Mouse (Mus musculus): ENCODE measurements around the gene Boll. TPM values are rescaled to one million over a fixed set of nuclear protein-coding genes. Genes with fewer than 3 reads are reported as not detected.
A peak's percentile ranks its signal among the peaks of the same experiment; 100 is the strongest.

The Boll gene
- polyA plus RNA-seq, 1 experiment from 2014 or later, result 0.55 TPM

- peak; percentile 99 for ATAC-seq
- under 1% methylated on average over 82 of the region's 82 CpGs for WGBS
- Histone ChIP-seq H3K9ac (replicated peaks) (peak within 1 kb of the TSS; percentile 89), H3K4me1 (replicated peaks) (peaks cover 43% of the 10 kb centered on the region), H3K4me2 (replicated peaks) (peak within 1 kb of the TSS; percentile 87), H3K4me3 (replicated peaks) (peak within 1 kb of the TSS; percentile 86), H3K27ac (peak within 1 kb of the TSS; percentile 85), H3K9me3 (no peaks in the 10 kb centered on the region), H3K36me3 (no peaks in the 10 kb centered on the region), H3K27me3 (no peaks in the 10 kb centered on the region)
Measured at GRCm38 (mm10) chr1:55236890-55237642, 126.2 kb downstream of the Boll start, which contains the start of gene Mars2. TSS of gene Mars2 (plus strand) at chr1:55237177.

- 40% methylated on average over 5 of the region's 5 CpGs for WGBS
- H3K4me1 ChIP-seq (replicated peaks), result peaks cover 37% of the 10 kb centered on the region
- peak overlapping the region; percentile 86 for H3K4me3 ChIP-seq (replicated peaks)
- H3K4me2 ChIP-seq (replicated peaks), result peak overlapping the region; percentile 87
- H3K27ac ChIP-seq, result no peak overlapping the region
- H3K9ac ChIP-seq (replicated peaks), result peak overlapping the region; percentile 39; the same call in 1 of the 2 replicates
- H3K27me3 ChIP-seq, result no peaks in the 10 kb centered on the region
- H3K9me3 ChIP-seq, result no peaks in the 10 kb centered on the region
- no peak for ATAC-seq
- H3K36me3 ChIP-seq, result no peaks in the 10 kb centered on the region
Measured at GRCm38 (mm10) chr1:55236487-55236886, 126.8 kb downstream of the Boll start.

- Histone ChIP-seq H3K4me2 (replicated peaks) (no peak overlapping the region), H3K9ac (replicated peaks) (no peak overlapping the region), H3K9me3 (no peaks in the 10 kb centered on the region), H3K27ac (no peak overlapping the region), H3K4me1 (replicated peaks) (peaks cover 22% of the 10 kb centered on the region), H3K4me3 (replicated peaks) (no peak overlapping the region), H3K27me3 (no peaks in the 10 kb centered on the region), H3K36me3 (no peaks in the 10 kb centered on the region)
- WGBS, result 58% methylated on average over 16 of the region's 16 CpGs
- no peak for ATAC-seq
Measured at GRCm38 (mm10) chr1:55234910-55235520, 128.3 kb downstream of the Boll start.

- H3K9ac ChIP-seq (replicated peaks), result no peak overlapping the region
- peaks cover 12% of the 10 kb centered on the region for H3K4me1 ChIP-seq (replicated peaks)
- no peak overlapping the region for H3K27ac ChIP-seq
- ATAC-seq, result no peak
- H3K4me2 ChIP-seq (replicated peaks), result no peak overlapping the region
- H3K27me3 ChIP-seq, result 0 out of 2 replicates have a peak, but pooled peaks cover 2% of the 10 kb centered on the region
- no peak overlapping the region for H3K4me3 ChIP-seq (replicated peaks)
- 87% methylated on average over 8 of the region's 8 CpGs for WGBS
- no peaks in the 10 kb centered on the region for H3K36me3 ChIP-seq
- no peaks in the 10 kb centered on the region for H3K9me3 ChIP-seq
Measured at GRCm38 (mm10) chr1:55228256-55228884, 134.9 kb downstream of the Boll start.

GRCm38 (mm10) chr1:55227376-55227775 is 135.9 kb downstream of the Boll start:
- Histone ChIP-seq H3K27me3 (0 out of 2 replicates have a peak, but pooled peaks cover 2% of the 10 kb centered on the region), H3K4me2 (replicated peaks) (no peak overlapping the region), H3K4me3 (replicated peaks) (no peak overlapping the region), H3K36me3 (no peaks in the 10 kb centered on the region), H3K9me3 (no peaks in the 10 kb centered on the region), H3K4me1 (replicated peaks) (peaks cover 12% of the 10 kb centered on the region), H3K9ac (replicated peaks) (no peak overlapping the region), H3K27ac (no peak overlapping the region)
- ATAC-seq, result no peak
- 50% methylated on average over 1 of the region's 1 CpGs for WGBS

- no peaks in the 10 kb centered on the region for H3K9me3 ChIP-seq
- WGBS, result under 1% methylated on average over 26 of the region's 26 CpGs
- no peaks in the 10 kb centered on the region for H3K36me3 ChIP-seq
- H3K4me3 ChIP-seq (replicated peaks), result peak within 1 kb of the TSS; percentile 43
- H3K4me1 ChIP-seq (replicated peaks), result peaks cover 12% of the 10 kb centered on the region
- peak within 1 kb of the TSS; percentile 57 for H3K9ac ChIP-seq (replicated peaks)
- ATAC-seq, result peak; percentile 35; the same call in 1 of the 2 replicates
- 0 out of 2 replicates have a peak, but pooled peaks cover 2% of the 10 kb centered on the region for H3K27me3 ChIP-seq
- H3K27ac ChIP-seq, result no peak within 1 kb of the TSS
- peak within 1 kb of the TSS; percentile 57 for H3K4me2 ChIP-seq (replicated peaks)
Measured at GRCm38 (mm10) chr1:55226011-55226857, 137.0 kb downstream of the Boll start, which contains the start of gene Rftn2. TSS of gene Rftn2 (minus strand) at chr1:55226782.

- WGBS, result 45% methylated on average over 3 of the region's 3 CpGs
- Histone ChIP-seq H3K4me2 (replicated peaks) (peak overlapping the region; percentile 40), H3K9me3 (no peaks in the 10 kb centered on the region), H3K27ac (no peak overlapping the region), H3K27me3 (0 out of 2 replicates have a peak, but pooled peaks cover 2% of the 10 kb centered on the region), H3K4me1 (replicated peaks) (peaks cover 14% of the 10 kb centered on the region), H3K9ac (replicated peaks) (no peak overlapping the region), H3K36me3 (no peaks in the 10 kb centered on the region), H3K4me3 (replicated peaks) (peak overlapping the region; percentile 43)
- ATAC-seq, result no peak; the same call in 1 of the 2 replicates
Measured at GRCm38 (mm10) chr1:55225398-55225797, 137.9 kb downstream of the Boll start.

- H3K9me3 ChIP-seq, result no peaks in the 10 kb centered on the region
- H3K9ac ChIP-seq (replicated peaks), result no peak overlapping the region
- no peaks in the 10 kb centered on the region for H3K36me3 ChIP-seq
- peak overlapping the region; percentile 43; the same call in 1 of the 2 replicates for H3K4me3 ChIP-seq (replicated peaks)
- H3K4me1 ChIP-seq (replicated peaks), result peaks cover 14% of the 10 kb centered on the region
- no peak overlapping the region for H3K27ac ChIP-seq
- H3K4me2 ChIP-seq (replicated peaks), result peak overlapping the region; percentile 40
- 64% methylated on average over 11 of the region's 11 CpGs for WGBS
- H3K27me3 ChIP-seq, result 0 out of 2 replicates have a peak, but pooled peaks cover 2% of the 10 kb centered on the region
- ATAC-seq, result peak; percentile 66
Measured at GRCm38 (mm10) chr1:55224111-55224510, 139.2 kb downstream of the Boll start.

GRCm38 (mm10) chr1:55223026-55223425 is 140.2 kb downstream of the Boll start:
- 93% methylated on average over 7 of the region's 7 CpGs for WGBS
- no peak overlapping the region for H3K9ac ChIP-seq (replicated peaks)
- 0 out of 2 replicates have a peak, but pooled peaks cover 2% of the 10 kb centered on the region for H3K27me3 ChIP-seq
- no peaks in the 10 kb centered on the region for H3K36me3 ChIP-seq
- H3K9me3 ChIP-seq, result no peaks in the 10 kb centered on the region
- H3K4me3 ChIP-seq (replicated peaks), result no peak overlapping the region
- ATAC-seq, result no peak
- H3K4me1 ChIP-seq (replicated peaks), result peaks cover 14% of the 10 kb centered on the region
- H3K4me2 ChIP-seq (replicated peaks), result no peak overlapping the region
- H3K27ac ChIP-seq, result no peak overlapping the region

GRCm38 (mm10) chr1:55221352-55221751 is 141.9 kb downstream of the Boll start:
- H3K9ac ChIP-seq (replicated peaks), result no peak overlapping the region
- H3K27me3 ChIP-seq, result 0 out of 2 replicates have a peak, but pooled peaks cover 2% of the 10 kb centered on the region
- no peak for ATAC-seq
- H3K4me1 ChIP-seq (replicated peaks), result peaks cover 13% of the 10 kb centered on the region
- no peak overlapping the region for H3K4me3 ChIP-seq (replicated peaks)
- 59% methylated on average over 4 of the region's 4 CpGs for WGBS
- no peaks in the 10 kb centered on the region for H3K36me3 ChIP-seq
- no peaks in the 10 kb centered on the region for H3K9me3 ChIP-seq
- no peak overlapping the region for H3K27ac ChIP-seq
- no peak overlapping the region for H3K4me2 ChIP-seq (replicated peaks)

GRCm38 (mm10) chr1:55217191-55217590 is 146.1 kb downstream of the Boll start:
- ATAC-seq, result no peak
- 0 out of 2 replicates have a peak, but pooled peaks cover 3% of the 10 kb centered on the region for H3K4me1 ChIP-seq (replicated peaks)
- H3K36me3 ChIP-seq, result no peaks in the 10 kb centered on the region
- no peak overlapping the region for H3K4me2 ChIP-seq (replicated peaks)
- H3K9ac ChIP-seq (replicated peaks), result no peak overlapping the region
- no peaks in the 10 kb centered on the region for H3K27me3 ChIP-seq
- H3K4me3 ChIP-seq (replicated peaks), result no peak overlapping the region
- H3K9me3 ChIP-seq, result no peaks in the 10 kb centered on the region
- WGBS, result 79% methylated on average over 2 of the region's 2 CpGs
- H3K27ac ChIP-seq, result no peak overlapping the region

All from midbrain, embryonic 13.5 days (tissue).